Mouse (Mus musculus) gastrocnemius, adult 2 months (tissue): ENCODE measurements around the gene Akain1. TPM values are rescaled to one million over a fixed set of nuclear protein-coding genes. Genes with fewer than 3 reads are reported as not detected.

ENCODE experiments used
- DNase-seq: peaks from one replicate; pipeline ENCODE4 v3.0.0; 2022
- H3K27ac ChIP-seq: fragments of 200-600 bp; 2 replicates; pipeline ENCODE4 v1.8.1; 2022; ENCODE audit warnings: mild to moderate bottlenecking
- H3K4me3 ChIP-seq: fragments of 200-600 bp; 2 replicates; pipeline ENCODE4 v1.8.1; 2022; ENCODE audit warnings: mild to moderate bottlenecking, moderate library complexity
- CTCF ChIP-seq: fragments of 200-600 bp; IDR thresholded peaks from 2 replicates; pipeline ENCODE4 v1.8.1; 2022; ENCODE audit warnings: antibody characterized with exemption, mild to moderate bottlenecking, moderate library complexity
- intact Hi-C: fragments of 180-260 bp; cut with DNase I; formaldehyde crosslinking; loops from one replicate; pipeline ENCODE4 v1.15.1; 2025
- total RNA-seq, 2 experiments: library from RNA; stranded (reverse); gene quantifications; 2 replicates each; pipeline ENCODE4 v1.2.3; 2021

Akain1 gene
- total RNA-seq, 2 experiments from 2014 or later = not detected

DNA sequence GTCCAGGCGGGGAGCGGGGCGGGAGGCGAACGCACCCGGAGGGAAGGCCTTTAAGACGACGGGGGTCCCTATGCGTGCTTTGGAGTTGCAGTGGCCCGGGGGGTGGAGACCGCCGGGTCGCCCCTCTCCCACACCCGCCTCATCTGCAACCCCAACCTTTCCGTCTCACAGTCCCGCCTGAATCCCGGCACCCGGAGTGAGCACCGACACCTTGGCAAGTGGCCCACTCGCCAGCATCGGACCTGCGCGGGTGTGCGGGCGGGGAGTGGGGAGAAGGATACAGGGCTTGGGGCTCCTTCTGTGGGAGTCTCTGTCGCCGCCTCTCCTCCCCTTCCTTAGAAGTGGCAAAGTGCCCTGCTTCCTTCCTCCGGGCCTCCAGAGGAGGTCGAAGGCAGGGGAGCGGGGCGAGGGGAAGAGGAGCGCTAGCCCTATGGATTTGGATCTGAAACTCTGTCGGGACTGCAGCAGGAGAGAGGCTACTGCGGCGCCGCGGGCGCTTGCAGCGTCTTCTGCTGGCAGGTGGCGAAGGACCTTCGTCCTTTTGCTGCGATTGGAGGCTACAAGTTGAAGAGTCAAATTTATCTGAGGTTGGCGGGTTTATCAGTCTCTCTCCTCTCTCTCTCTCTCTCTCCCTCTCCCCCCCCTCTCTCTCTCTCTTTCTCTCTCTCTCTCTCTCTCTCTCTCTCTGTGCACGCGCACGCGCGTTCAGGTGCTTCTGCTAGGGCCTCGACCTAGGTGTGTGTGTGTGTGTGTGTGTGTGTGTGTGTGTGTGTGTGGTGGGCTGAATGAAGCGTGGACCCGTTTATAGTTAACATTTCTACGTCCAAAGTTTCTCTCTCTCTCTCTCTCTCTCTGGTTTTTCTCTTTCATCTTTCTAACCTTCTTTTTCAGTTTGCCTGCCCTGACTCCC is 700 bp downstream of the Akain1 start:
- intact Hi-C loops = no loop called here
- DNase-seq = no peak
- H3K4me3 ChIP-seq = peak overlapping the region; percentile 62

DNA sequence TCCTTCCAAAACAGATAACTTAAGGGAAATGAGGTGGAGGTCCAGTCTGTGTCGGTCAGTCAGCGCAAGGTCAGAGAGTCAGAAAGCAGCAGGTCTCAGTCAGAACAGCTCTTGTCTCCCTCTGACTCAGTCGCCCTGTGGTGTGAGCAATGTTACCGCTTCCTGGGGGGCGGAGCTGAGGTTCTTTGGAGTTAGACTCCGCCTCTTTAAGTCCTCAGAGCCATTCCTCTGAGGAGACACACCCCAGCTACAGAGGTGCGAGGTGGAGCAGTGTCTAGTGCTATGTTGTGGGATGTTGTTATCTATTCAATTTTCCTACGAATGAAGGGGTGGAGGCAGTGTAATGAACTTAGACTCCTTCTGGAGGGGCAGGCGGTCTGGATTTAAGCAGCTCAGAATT is 1.9 kb downstream of the Akain1 start:
- no peak overlapping the region for H3K4me3 ChIP-seq
- intact Hi-C loops = no loop called here
- DNase-seq = no peak
- H3K27ac ChIP-seq = no peak overlapping the region
- no peak for TF ChIP-seq CTCF

More for the DNA sequence above, 700 bp downstream of the Akain1 start:
- no peak for TF ChIP-seq CTCF
- H3K27ac ChIP-seq = no peak overlapping the region

DNA sequence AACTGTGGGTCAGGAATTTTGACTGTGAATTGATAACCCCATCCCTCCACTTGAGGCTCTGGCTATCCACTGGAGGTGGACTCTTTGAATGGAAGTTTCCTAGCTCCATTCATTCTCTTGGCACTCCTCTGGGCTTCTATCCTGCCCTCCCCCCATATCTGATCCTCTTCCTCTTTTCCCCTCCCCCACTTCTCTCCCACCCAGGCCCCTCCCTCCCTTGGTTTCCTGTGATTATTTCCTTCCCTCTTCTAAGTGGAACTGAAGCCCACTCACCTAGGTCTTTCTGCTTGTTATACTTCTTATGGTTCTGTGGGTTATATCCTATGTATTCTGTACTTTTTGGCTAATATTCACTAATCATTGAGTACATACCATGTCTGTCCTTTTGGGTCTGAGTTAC is 9.6 kb downstream of the Akain1 start:
- Histone ChIP-seq H3K4me3 (no peak overlapping the region), H3K27ac (no peak overlapping the region)
- intact Hi-C loops = no loop called here
- no peak for TF ChIP-seq CTCF
- no peak for DNase-seq

DNA sequence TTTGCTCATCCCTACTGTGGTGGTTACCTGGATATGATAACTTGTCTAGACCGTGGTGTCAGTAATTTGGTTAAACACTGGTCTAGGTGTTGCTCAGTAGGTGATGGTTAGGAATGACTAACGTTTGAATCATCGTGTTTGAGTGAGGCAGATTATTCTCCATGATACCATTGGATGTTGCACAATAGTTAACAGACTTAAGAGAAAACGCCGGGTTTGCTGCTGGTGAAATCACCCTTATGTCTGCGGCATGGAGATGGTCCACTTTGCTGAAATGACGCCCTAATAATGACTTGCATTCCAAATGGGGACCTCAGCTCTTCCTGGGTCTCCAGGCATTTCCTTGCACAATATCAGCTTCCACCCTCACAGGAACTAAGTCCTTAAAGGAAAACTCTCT is 22.6 kb downstream of the Akain1 start:
- no peak for DNase-seq

DNA sequence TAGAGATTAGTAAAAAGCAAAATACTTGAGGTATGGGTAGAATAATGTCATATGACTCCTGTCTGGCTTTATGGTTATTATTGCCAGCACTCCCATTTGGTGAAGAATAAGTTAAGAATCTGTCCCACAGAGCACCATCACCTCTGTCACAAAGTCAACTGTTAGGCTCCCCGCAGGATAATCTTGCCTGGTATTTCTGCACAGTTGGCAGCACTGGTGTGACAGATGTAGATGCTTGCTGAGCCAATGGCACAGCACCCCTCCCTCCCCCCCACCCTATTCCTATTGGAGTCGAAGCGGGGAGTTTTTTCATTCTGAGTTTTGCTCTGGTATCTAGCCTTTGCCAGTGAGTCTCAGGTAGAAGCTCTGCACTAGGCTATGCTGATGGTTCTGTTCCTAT is 23.9 kb downstream of the Akain1 start:
- DNase-seq = no peak
- intact Hi-C loops = no loop called here
- Histone ChIP-seq H3K27ac (no peak overlapping the region), H3K4me3 (no peak overlapping the region)
- no peak for TF ChIP-seq CTCF

More for the DNA sequence above, 22.6 kb downstream of the Akain1 start:
- no peak for TF ChIP-seq CTCF
- Histone ChIP-seq H3K4me3 (no peak overlapping the region), H3K27ac (no peak overlapping the region)
- intact Hi-C loops = no loop called here

DNA sequence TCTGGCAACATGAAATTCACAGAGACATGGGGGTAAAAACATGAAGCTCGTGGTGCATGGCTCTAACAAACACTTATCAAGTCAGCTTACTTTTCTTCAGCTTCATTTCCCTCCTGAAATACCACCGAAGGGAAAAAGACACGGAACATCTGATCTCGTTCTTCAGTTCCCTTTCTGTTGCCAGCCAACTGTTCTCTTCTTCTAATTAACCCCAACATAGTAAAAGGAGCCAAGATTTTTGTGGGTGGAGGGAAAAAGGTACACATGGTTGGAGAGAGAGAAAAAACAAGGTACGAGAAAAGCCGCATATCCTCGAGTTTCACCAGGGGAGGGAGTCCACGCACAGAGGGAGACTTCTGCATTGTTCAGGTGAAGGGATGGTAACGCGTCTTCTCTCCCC is 32.0 kb downstream of the Akain1 start:
- intact Hi-C loops = no loop called here
- no peak for TF ChIP-seq CTCF
- Histone ChIP-seq H3K4me3 (no peak overlapping the region), H3K27ac (no peak overlapping the region)
- no peak for DNase-seq

DNA sequence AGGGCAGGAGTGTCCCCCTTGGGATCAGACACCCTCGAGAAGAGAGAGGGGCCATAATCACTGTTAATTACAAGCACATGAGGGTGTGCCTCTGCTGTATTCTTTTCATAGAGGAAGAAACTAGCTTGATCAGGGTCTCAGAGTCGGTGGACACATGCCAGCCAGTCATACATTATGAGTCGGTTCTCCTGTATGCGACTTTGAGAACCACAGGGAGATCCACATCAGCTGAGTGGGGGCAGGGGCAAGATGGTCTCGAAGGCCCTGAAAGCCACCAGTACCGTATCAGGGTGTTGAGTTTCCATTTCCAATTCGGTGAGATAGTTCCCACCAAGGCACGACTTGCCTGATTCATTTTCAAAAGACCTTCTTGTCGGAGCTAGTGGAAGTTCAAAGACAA is 33.3 kb downstream of the Akain1 start:
- TF ChIP-seq CTCF = no peak
- DNase-seq = no peak
- intact Hi-C loops = no loop called here
- Histone ChIP-seq H3K27ac (no peak overlapping the region), H3K4me3 (no peak overlapping the region)

- intact Hi-C loops = no loop called here
Measured at GRCm38 (mm10) chr17:69474084-69474483, 35.0 kb downstream of the Akain1 start.

GRCm38 (mm10) chr17:69475423-69475822 is 36.3 kb downstream of the Akain1 start:
- intact Hi-C loops = no loop called here
- peak; percentile 81 for TF ChIP-seq CTCF
- peak; percentile 61 for DNase-seq
- Histone ChIP-seq H3K27ac (no peak overlapping the region), H3K4me3 (peak overlapping the region; percentile 71)

More at GRCm38 (mm10) chr17:69474084-69474483, 35.0 kb downstream of the Akain1 start:
- no peak overlapping the region for H3K4me3 ChIP-seq
- no peak for DNase-seq
- no peak for TF ChIP-seq CTCF
- no peak overlapping the region for H3K27ac ChIP-seq

GRCm38 (mm10) chr17:69477526-69477925 is 38.4 kb downstream of the Akain1 start:
- Histone ChIP-seq H3K4me3 (no peak overlapping the region), H3K27ac (no peak overlapping the region)
- DNase-seq = no peak
- intact Hi-C loops = no loop called here
- no peak for TF ChIP-seq CTCF

DNA sequence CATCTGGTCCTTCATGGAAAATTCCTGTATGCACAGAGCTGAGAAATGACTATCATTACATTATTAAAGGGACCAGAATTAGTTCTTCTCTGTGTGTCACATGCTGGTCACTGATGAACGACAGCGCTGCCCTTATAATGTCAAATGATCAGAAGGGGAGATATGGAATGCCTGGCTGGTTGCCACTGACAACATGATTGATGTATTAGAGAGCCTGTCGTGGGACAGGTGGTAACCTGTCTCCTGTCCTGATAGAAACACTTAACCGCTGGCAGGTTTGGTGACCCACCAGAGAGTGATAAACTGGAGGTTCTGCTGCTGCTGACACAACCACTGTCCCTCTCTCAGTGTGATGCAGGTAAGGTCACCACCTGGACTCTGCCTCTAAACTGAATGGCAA is 40.1 kb downstream of the Akain1 start:
- intact Hi-C loops = no loop called here
- no peak overlapping the region for H3K27ac ChIP-seq

GRCm38 (mm10) chr17:69487116-69487515 is 48.0 kb downstream of the Akain1 start:
- H3K27ac ChIP-seq = no peak overlapping the region
- no peak overlapping the region for H3K4me3 ChIP-seq
- DNase-seq = no peak
- intact Hi-C loops = no loop called here
- TF ChIP-seq CTCF = no peak

More for the DNA sequence above, 40.1 kb downstream of the Akain1 start:
- TF ChIP-seq CTCF = no peak
- no peak overlapping the region for H3K4me3 ChIP-seq
- DNase-seq = no peak

GRCm38 (mm10) chr17:69487884-69488283 is 48.8 kb downstream of the Akain1 start:
- intact Hi-C loops = no loop called here

GRCm38 (mm10) chr17:69488826-69489225 is 49.7 kb downstream of the Akain1 start:
- H3K27ac ChIP-seq = no peak overlapping the region
- intact Hi-C loops = no loop called here
- no peak for DNase-seq
- TF ChIP-seq CTCF = no peak
- H3K4me3 ChIP-seq = no peak overlapping the region

More at GRCm38 (mm10) chr17:69487884-69488283, 48.8 kb downstream of the Akain1 start:
- Histone ChIP-seq H3K27ac (no peak overlapping the region), H3K4me3 (no peak overlapping the region)
- no peak for TF ChIP-seq CTCF
- no peak for DNase-seq
